Comparison of ENCODE assay signal across 18 mouse cellular contexts in genomic region chr4:97785547-97786271, GRCm38 (mm10). TPM values are rescaled to one million over a fixed set of nuclear protein-coding genes. Genes with fewer than 3 reads are reported as not detected.
DNase-seq lines count a peak whose midpoint lies in the region; ATAC-seq and TF ChIP-seq lines count a peak whose summit lies in the region.
"Had no signal": no experiment of that assay in that cellular context is flagged by ENCODE, and none has a peak within 500 bp of the region (broad histone marks: within the 10 kb centered on the region; RNA-seq: fewer than 3 reads in every experiment).

No protein-coding gene starts in this region.

- no peak overlapping the region for H3K4me3 ChIP-seq in forebrain, embryonic 14.5 days (ENCODE audit: low read depth, low read length)
- H3K4me3 ChIP-seq in forebrain, embryonic 10.5 days: no peak overlapping the region
- peak overlapping the region; percentile 77; the same call in 1 of the 2 replicates for H3K4me3 ChIP-seq in layer of hippocampus, adult 2 months
- H3K4me3 ChIP-seq in MEL (ENCODE audit: control insufficient read depth in 1 of 2, insufficient read depth in 1 of 2, low read depth in 2 of 2, low read length in 2 of 2): no peak overlapping the region
- H3K4me3 ChIP-seq: embryonic facial prominence, embryonic 13.5 days; lung, embryonic 15.5 days had no signal

- peaks cover 24% of the 10 kb centered on the region for H3K36me3 ChIP-seq in forebrain, embryonic 14.5 days (ENCODE audit: control insufficient read depth, insufficient read depth, low read length)
- peaks cover 35% of the 10 kb centered on the region for H3K36me3 ChIP-seq in forebrain, embryonic 10.5 days (replicated peaks)
- peaks cover 44 to 65% of the 10 kb centered on the region in 2 experiments for H3K36me3 ChIP-seq in MEL (ENCODE audit: control insufficient read depth in 1 of 2, insufficient read depth in 2 of 2, low read length in 2 of 2)

- peak overlapping the region; percentile 35 for H3K4me2 ChIP-seq in forebrain, embryonic 14.5 days (ENCODE audit: low read length)
- H3K4me2 ChIP-seq: embryonic facial prominence, embryonic 13.5 days; lung, embryonic 15.5 days had no signal

- peak overlapping the region; percentile 60 for H3K27ac ChIP-seq in forebrain, embryonic 14.5 days (ENCODE audit: low read depth, low read length)
- no peak overlapping the region for H3K27ac ChIP-seq in forebrain, embryonic 10.5 days
- H3K27ac ChIP-seq in layer of hippocampus, adult 2 months: peak overlapping the region; percentile 98
- H3K27ac ChIP-seq in MEL (ENCODE audit: control insufficient read depth, low read depth, low read length): no peak overlapping the region
- H3K27ac ChIP-seq: lung, embryonic 15.5 days; stomach, postnatal 0 days had no signal

- ATAC-seq in forebrain, embryonic 14.5 days: peak; percentile 22; the same call in 1 of the 2 replicates
- no peak for ATAC-seq in erythroblast, adult 5-6 weeks (replicated peaks; ENCODE audit: low FRiP score, poor library complexity, severe bottlenecking)
- no peak for ATAC-seq in CD4-positive, CD25-positive, alpha-beta regulatory T cell, adult 4 months

- no peak for TF ChIP-seq CTCF in layer of hippocampus, adult 2 months (conservative IDR thresholded peaks at IDR 0.05)
- no peak for TF ChIP-seq CTCF in MEL (IDR thresholded peaks at IDR 0.05 in 2 of 3, conservative IDR thresholded peaks at IDR 0.05 in 1 of 3; ENCODE audit: control insufficient read depth in 1 of 3, insufficient read depth in 1 of 3, low read depth in 2 of 3, low read length in 3 of 3, poor library complexity in 1 of 3, severe bottlenecking in 1 of 3)
- no peak for TF ChIP-seq CTCF in brain, embryonic 14.5 days (IDR thresholded peaks at IDR 0.05; ENCODE audit: borderline replicate concordance, extremely low read depth, insufficient read depth, insufficient read length)

- H3K27me3 ChIP-seq in forebrain, embryonic 14.5 days (replicated peaks; ENCODE audit: control insufficient read depth, insufficient read depth, low read length): no peaks in the 10 kb centered on the region
- H3K27me3 ChIP-seq in forebrain, embryonic 10.5 days (ENCODE audit: poor library complexity, severe bottlenecking): peaks cover 95% of the 10 kb centered on the region
- H3K27me3 ChIP-seq in MEL (ENCODE audit: control insufficient read depth in 1 of 2, insufficient read depth in 2 of 2, low read length in 2 of 2): no peaks in the 10 kb centered on the region
- H3K27me3 ChIP-seq: CH12.LX; embryonic facial prominence, embryonic 13.5 days; lung, embryonic 15.5 days had no signal

- no peak for DNase-seq in forebrain, embryonic 14.5 days (ENCODE audit: low spot score)
- no peak for DNase-seq in forebrain, embryonic 10.5 days (ENCODE audit: extremely low spot score, low spot score)
- DNase-seq in layer of hippocampus, adult 2 months (ENCODE audit: low spot score in 2 of 2): no peak
- no peak for DNase-seq in layer of hippocampus, adult 8-10 months (ENCODE audit: low spot score in 2 of 2)
- no peak for DNase-seq in MEL (ENCODE audit: low read depth, low spot score)
- peak; percentile 74 for DNase-seq in brain, embryonic 14.5 days (ENCODE audit: low read depth)
- DNase-seq: adrenal gland, adult 8-10 months; kidney, adult 8-10 months had no signal

- no peak for TF ChIP-seq EP300 in MEL (IDR thresholded peaks at IDR 0.05; ENCODE audit: low read depth in 1 of 2, low read length in 2 of 2)

- H3K9me3 ChIP-seq in forebrain, embryonic 14.5 days (replicated peaks; ENCODE audit: control insufficient read depth, low read length): no peaks in the 10 kb centered on the region
- H3K9me3 ChIP-seq in forebrain, embryonic 10.5 days: peaks cover 11% of the 10 kb centered on the region
- no peaks in the 10 kb centered on the region for H3K9me3 ChIP-seq in MEL (replicated peaks; ENCODE audit: insufficient read depth, low read length)
- H3K9me3 ChIP-seq: embryonic facial prominence, embryonic 13.5 days; lung, embryonic 15.5 days had no signal

- H3K9ac ChIP-seq in forebrain, embryonic 14.5 days (ENCODE audit: low read length): no peak overlapping the region; the same call in 1 of the 2 replicates
- no peak overlapping the region for H3K9ac ChIP-seq in MEL (ENCODE audit: control insufficient read depth, low read depth, low read length, poor library complexity, severe bottlenecking)
- H3K9ac ChIP-seq: embryonic facial prominence, embryonic 13.5 days; lung, embryonic 15.5 days had no signal

- no peak for TF ChIP-seq POLR2A in MEL (IDR thresholded peaks at IDR 0.05; ENCODE audit: control insufficient read depth in 1 of 2, insufficient read depth in 1 of 2, low read depth in 1 of 2, low read length in 2 of 2, poor library complexity in 1 of 2)
- TF ChIP-seq POLR2A in brain, embryonic 14.5 days (IDR thresholded peaks at IDR 0.05; ENCODE audit: borderline replicate concordance, extremely low read depth, insufficient read depth, insufficient read length, poor library complexity, severe bottlenecking): no peak

- 59% methylated on average over 8 of the region's 8 CpGs for WGBS in forebrain, embryonic 14.5 days
- WGBS in forebrain, embryonic 10.5 days: 91% methylated on average over 8 of the region's 8 CpGs

- H3K4me1 ChIP-seq in forebrain, embryonic 14.5 days (ENCODE audit: control insufficient read depth, insufficient read depth, low read length): peaks cover 35% of the 10 kb centered on the region
- H3K4me1 ChIP-seq in forebrain, embryonic 10.5 days: no peaks in the 10 kb centered on the region; the same call in 1 of the 2 replicates
- H3K4me1 ChIP-seq in MEL (ENCODE audit: control insufficient read depth in 1 of 2, insufficient read depth in 2 of 2, low read length in 2 of 2): peaks cover 17% of the 10 kb centered on the region in 2 experiments; a peak in 3 of 4 replicates

- no peak for TF ChIP-seq RAD21 in MEL (IDR thresholded peaks at IDR 0.05; ENCODE audit: low read depth, low read length)

- peaks cover 75% of the 10 kb centered on the region for H3K79me2 ChIP-seq in MEL (ENCODE audit: control insufficient read depth, insufficient read depth, low read length, poor library complexity)

TF ChIP-seq in MEL, 35 proteins besides CTCF, POLR2A, EP300 and RAD21:
- 0 out of 2 replicates have a peak, but pooled peaks have one; percentile 44 for TF ChIP-seq CHD1 (IDR thresholded peaks at IDR 0.05; ENCODE audit: low read depth, low read length)
- 0 out of 2 replicates have a peak, but pooled peaks have one; percentile 17 for TF ChIP-seq ZNF384 (IDR thresholded peaks at IDR 0.05; ENCODE audit: low read depth, low read length)
- TF ChIP-seq MEF2A (IDR thresholded peaks at IDR 0.05; ENCODE audit: extremely low read depth, insufficient replicate concordance, low read depth, low read length, poor library complexity, severe bottlenecking): no peak
- TF ChIP-seq POLR2AphosphoS5 (IDR thresholded peaks at IDR 0.05; ENCODE audit: borderline replicate concordance, low read depth, low read length): no peak
- no peak for TF ChIP-seq USF2 (IDR thresholded peaks at IDR 0.05; ENCODE audit: borderline replicate concordance in 1 of 2, insufficient read depth in 1 of 2, low read depth in 1 of 2, low read length in 2 of 2)
- TF ChIP-seq ETS1 (IDR thresholded peaks at IDR 0.05; ENCODE audit: low read depth, low read length): no peak
- TF ChIP-seq JUND (IDR thresholded peaks at IDR 0.05; ENCODE audit: low read depth, low read length): no peak
- TF ChIP-seq NRF1 (IDR thresholded peaks at IDR 0.05; ENCODE audit: insufficient read depth, low read depth, low read length, poor library complexity, severe bottlenecking): no peak
- TF ChIP-seq TAL1 (IDR thresholded peaks at IDR 0.05; ENCODE audit: low read length): no peak

RNA-seq across cellular contexts. Expression of gene E130114P18Rik, which starts 7.8 kb away (rescaled TPM):
- polyA plus RNA-seq in forebrain, embryonic 14.5 days (2014; fragmentation: Nextera tagmentation; extraction: Ambion mirVana): 48.7 and 62.9 TPM in 2 replicates
- 14.3 and 21.3 TPM in 2 replicates for polyA plus RNA-seq in forebrain, embryonic 10.5 days (2016; fragmentation: Nextera tagmentation; extraction: Ambion mirVana)
- 1 to 10 TPM; 7.1 to 7.9 TPM for total RNA-seq in layer of hippocampus, adult 2 months (2021)
- total RNA-seq in layer of hippocampus, adult 8-10 months (2022): 1 to 10 TPM; 6.7 to 9.3 (median 7.9) TPM
- total RNA-seq in MEL (2012; rRNA removed): not detected in 2 replicates
- polyA plus RNA-seq in MEL (2012; ENCODE audit: insufficient read depth in 1 of 2, insufficient read length in 2 of 2, low read depth in 1 of 2, low replicate concordance in 2 of 2, missing spikeins in 1 of 2): not detected
- 19.7 and 31.1 TPM in 2 replicates for polyA plus RNA-seq in brain, embryonic 14.5 days (2012; rRNA removed)
- not detected in 2 replicates for total RNA-seq in erythroblast, adult 5-6 weeks (2015; ENCODE audit: low replicate concordance)
- total RNA-seq in erythroblast, adult 5-6 weeks (2017; ENCODE audit: low replicate concordance): not detected in 2 replicates
- not detected for polyA plus RNA-seq in CD4-positive, CD25-positive, alpha-beta regulatory T cell, adult 4 months (2017; shearing (Covaris generic))
- total RNA-seq: CH12.LX; granulocyte monocyte progenitor cell, adult 5-6 weeks; heart, postnatal 25 days; megakaryocyte, adult 5-6 weeks had no signal
- polyA plus RNA-seq: small intestine, adult 2 months had no signal

RNA-seq across cellular contexts. Expression of gene Nfia, which starts 13.2 kb away (rescaled TPM):
- 71.5 and 85.9 TPM in 2 replicates for polyA plus RNA-seq in forebrain, embryonic 14.5 days (2014; fragmentation: Nextera tagmentation; extraction: Ambion mirVana)
- polyA plus RNA-seq in forebrain, embryonic 10.5 days (2016; fragmentation: Nextera tagmentation; extraction: Ambion mirVana): 10.9 and 17.6 TPM in 2 replicates
- total RNA-seq in layer of hippocampus, adult 2 months (2021): 100 to 1,000 TPM; 113 to 115 TPM
- 100 to 1,000 TPM in 1 of 4 experiments, 10 to 100 TPM in 3; 94.9 to 110 (median 97.8) TPM for total RNA-seq in layer of hippocampus, adult 8-10 months (2022)
- total RNA-seq in MEL (2012; rRNA removed): 10.2 and 16.4 TPM in 2 replicates
- polyA plus RNA-seq in MEL (2012; ENCODE audit: insufficient read depth in 1 of 2, insufficient read length in 2 of 2, low read depth in 1 of 2, low replicate concordance in 2 of 2, missing spikeins in 1 of 2): 10 to 100 TPM; 13.4 to 20.5 TPM
- polyA plus RNA-seq in brain, embryonic 14.5 days (2012; rRNA removed): 54.5 and 56.0 TPM in 2 replicates
- 19.6 and 21.3 TPM in 2 replicates for total RNA-seq in erythroblast, adult 5-6 weeks (2015; ENCODE audit: low replicate concordance)
- total RNA-seq in erythroblast, adult 5-6 weeks (2017; ENCODE audit: low replicate concordance): 4.7 and 12.0 TPM in 2 replicates
- polyA plus RNA-seq in CD4-positive, CD25-positive, alpha-beta regulatory T cell, adult 4 months (2017; shearing (Covaris generic)): 10 to 100 TPM; 13.1 to 19.9 TPM
- total RNA-seq: CH12.LX had no signal

Comparison
In these comparisons a context has a peak if more than half of its experiments do, and no peak if none do; other contexts are left out.
1. H3K27ac ChIP-seq: peak in forebrain, embryonic 14.5 days (single experiment) and layer of hippocampus, adult 2 months (single experiment); none in forebrain, embryonic 10.5 days (single experiment) and MEL (single experiment).
2. RNA of gene E130114P18Rik, which starts 7.8 kb away (polyA plus RNA-seq): 48.7 to 62.9 TPM in forebrain, embryonic 14.5 days, 14.3 to 21.3 TPM in forebrain, embryonic 10.5 days and 19.7 to 31.1 TPM in brain, embryonic 14.5 days; not detected in MEL and not detected in CD4-positive, CD25-positive, alpha-beta regulatory T cell, adult 4 months; every median in the first group is over 10 times any median in the second.